Mouse (Mus musculus): ENCODE measurements around the gene Zmym5.
"Not testable (repeated sequence)": the region's sequence is repeated elsewhere in the genome, so short reads cannot be mapped to it uniquely, and the experiment has no call there.

The Zmym5 gene

DNA sequence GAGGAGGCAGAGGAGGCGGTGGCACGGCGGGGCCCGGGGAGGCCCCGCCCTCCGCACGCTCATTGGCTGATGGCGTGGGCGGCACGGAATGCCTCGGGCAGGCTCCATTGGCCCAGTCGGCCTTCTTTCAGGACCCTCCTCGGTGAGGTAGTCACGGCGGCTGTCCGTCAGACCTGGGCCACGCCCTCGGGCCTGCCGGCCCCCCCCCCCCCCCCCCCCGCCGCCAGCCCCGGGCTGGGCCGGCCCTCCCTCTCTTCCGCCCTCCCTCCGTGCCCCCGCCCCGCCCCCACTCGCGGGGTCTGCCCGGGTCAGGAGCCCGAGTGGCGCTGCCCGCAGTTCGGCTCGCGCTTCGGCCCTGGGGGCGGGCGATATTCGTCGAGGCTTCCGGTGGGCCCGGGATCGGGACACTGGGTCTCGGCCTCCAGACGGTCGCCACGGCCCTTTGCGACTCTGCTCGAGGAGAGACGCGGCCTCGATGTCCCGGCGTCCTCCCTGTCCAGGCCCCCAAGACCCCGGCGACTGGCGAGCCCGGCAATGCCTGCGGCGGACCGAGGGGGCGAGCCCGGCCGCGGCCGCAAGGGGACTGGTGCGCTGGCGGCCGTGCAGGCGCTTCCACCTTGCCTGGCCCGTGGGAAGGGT is at the start of gene Zmym5:
Gene Zmym5 (minus strand): TSS at position 16 of the 639 bp plus-strand sequence.
- peak; percentile 43 for DNase-seq (ENCODE audit: low read depth)

DNA sequence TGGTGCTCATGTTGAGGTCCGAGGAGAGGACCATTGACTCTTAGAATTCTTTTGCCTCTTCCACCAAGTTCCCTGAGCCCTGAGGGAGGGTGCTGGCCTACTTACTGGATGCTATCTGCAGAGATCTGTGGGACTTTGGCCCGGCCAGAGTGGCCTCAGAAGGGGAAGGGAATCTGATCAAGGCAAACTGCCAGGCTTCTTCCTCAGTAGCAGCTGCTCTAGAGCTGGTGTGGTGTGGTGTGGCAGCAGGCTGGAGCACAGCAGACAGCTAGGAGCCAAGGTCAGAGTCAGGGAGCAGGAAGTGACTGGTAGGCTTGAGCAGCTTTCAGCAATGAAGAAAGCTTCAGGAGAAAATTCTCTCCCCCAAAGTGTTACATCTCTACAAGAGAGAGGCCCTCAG is 38.2 kb upstream of the Zmym5 start:
- no peak for DNase-seq (ENCODE audit: low read depth)

- no peak for DNase-seq (ENCODE audit: low read depth)
These were observed 36.8 kb upstream of the Zmym5 start for GRCm38 (mm10) chr14:56848322-56848721.

DNA sequence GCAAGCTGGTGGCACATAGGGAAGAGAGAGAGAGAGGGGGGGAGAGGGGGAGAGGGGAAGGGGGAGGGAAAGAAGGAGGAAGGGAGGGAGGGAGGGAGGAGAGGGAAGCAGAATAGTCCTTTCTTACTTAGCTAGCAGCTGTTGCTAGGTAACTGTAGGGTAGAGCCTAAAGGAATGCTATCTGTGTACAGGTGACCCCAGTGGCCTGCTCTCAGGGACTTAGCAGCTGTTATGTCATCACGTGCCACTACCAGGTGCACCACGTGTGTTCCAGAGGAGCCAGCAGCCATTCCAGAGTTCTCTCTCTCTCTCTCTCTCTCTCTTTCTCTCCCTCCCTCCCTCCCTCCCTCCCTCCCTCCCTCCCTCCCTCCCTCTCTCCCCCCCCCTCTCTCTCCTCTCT is 33.0 kb upstream of the Zmym5 start:
- DNase-seq (ENCODE audit: low read depth), result no peak

DNA sequence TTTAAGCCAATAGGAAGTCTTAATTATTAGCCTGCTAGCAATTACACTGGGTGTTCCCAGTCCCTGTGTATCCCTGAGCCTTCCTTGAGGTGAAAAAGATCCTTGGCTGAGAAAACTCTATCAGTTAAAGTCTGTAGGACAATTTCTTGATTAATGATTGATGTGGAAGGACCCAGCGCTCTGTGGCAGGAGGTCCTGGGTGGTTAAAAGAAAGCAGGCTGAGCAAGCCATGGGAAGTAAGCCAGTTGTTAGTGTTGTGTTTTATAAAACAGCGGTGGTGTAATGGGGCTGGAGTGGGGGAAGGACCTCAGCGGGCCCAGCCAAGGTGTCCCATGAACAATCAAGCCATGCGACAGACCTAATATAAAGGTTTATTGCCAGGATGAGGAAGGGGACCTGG is 32.5 kb upstream of the Zmym5 start:
- no peak for DNase-seq (ENCODE audit: low read depth)

DNA sequence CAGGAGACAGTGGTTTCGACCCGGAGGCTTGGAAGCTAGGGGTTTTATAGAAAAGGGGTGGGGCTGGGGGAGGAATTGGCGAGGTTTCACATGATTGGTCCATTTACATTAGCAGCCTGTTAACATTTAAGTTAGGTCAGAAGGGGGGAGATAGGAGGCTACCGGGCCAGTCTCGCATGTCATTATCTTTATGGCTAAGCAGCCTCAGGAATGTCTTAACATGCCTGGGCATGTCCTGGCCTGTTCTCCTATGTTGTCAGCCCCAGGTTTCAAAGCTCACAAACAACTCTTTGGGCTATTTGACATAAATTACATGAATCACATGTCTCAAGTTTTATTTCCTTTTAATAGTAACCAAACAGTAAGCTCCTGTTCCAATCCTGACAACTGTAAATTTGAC is 23.1 kb upstream of the Zmym5 start:
- not testable (repeated sequence) for DNase-seq (ENCODE audit: low read depth)

DNA sequence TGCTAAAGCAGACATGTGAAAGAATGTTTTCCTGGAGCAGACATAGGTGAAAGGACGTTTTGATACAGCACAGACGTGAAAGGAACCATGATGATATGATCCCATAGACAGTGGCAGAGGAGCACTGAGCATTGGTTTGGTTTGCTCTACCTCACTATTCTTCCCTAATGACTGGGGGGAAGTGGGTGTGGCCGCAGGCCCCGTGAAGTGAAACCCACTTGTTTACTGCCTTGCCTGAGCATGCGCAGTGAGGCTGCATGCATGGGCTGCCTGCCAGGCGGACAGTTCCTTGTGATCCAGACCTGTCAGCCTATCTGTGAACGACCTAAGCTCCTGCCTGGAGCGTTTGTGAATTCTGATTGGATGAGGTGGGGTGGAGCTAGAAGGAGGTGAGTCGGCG is 21.7 kb upstream of the Zmym5 start:
- DNase-seq (ENCODE audit: low read depth), result not testable (repeated sequence)

GRCm38 (mm10) chr14:56832563-56833113 is 21.1 kb upstream of the Zmym5 start:
- DNase-seq (ENCODE audit: low read depth), result no peak

DNA sequence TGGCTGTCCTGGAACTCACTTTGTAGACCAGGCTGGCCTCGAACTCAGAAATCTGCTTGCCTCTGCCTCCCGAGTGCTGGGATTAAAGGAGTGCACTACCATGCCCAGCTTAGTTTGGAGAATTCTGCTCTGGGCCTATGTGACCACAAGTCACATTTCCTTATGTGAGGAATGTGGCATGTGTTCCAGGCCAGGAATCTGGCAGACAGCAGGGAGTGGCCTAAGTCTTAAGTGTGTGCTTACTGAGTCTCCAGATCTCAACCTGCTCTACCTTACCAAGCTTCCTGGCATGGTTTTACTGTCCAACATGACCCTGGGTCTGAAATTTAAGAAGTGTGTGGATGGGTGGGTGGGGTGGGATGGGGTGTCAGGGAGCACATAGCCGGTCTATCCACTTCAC is 20.6 kb upstream of the Zmym5 start:
- DNase-seq (ENCODE audit: low read depth), result no peak

GRCm38 (mm10) chr14:56830491-56831045 is 19.1 kb upstream of the Zmym5 start:
- no peak for DNase-seq (ENCODE audit: low read depth)

DNA sequence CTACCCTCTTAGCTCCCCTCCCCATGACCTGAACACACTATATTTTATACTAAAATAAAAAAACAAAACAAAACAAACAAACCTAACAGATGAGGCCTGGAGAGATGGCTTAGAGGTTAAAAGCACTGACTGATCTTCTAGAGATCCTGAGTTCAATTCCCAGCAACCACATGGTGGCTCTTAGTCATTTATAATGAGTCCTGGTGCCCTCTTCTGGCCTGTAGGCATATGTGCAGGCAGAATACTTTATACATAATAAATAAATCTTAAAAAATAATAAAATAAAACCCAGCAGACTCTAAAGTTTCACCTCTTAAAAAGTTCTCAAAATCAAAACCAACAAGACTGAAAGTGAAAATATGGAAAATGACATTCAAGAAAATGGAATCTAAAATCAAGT is 13.0 kb upstream of the Zmym5 start:
- no peak for DNase-seq (ENCODE audit: low read depth)

GRCm38 (mm10) chr14:56817616-56818015 is 6.1 kb upstream of the Zmym5 start:
- DNase-seq (ENCODE audit: low read depth), result no peak

- no peak for DNase-seq (ENCODE audit: low read depth)
These were observed 5.6 kb upstream of the Zmym5 start for GRCm38 (mm10) chr14:56817131-56817530.

- no peak for DNase-seq (ENCODE audit: low read depth)
These were observed 5.0 kb upstream of the Zmym5 start for GRCm38 (mm10) chr14:56816541-56816940.

GRCm38 (mm10) chr14:56812520-56813036 is 1.1 kb upstream of the Zmym5 start:
- DNase-seq (ENCODE audit: low read depth), result peak; percentile 81

DNA sequence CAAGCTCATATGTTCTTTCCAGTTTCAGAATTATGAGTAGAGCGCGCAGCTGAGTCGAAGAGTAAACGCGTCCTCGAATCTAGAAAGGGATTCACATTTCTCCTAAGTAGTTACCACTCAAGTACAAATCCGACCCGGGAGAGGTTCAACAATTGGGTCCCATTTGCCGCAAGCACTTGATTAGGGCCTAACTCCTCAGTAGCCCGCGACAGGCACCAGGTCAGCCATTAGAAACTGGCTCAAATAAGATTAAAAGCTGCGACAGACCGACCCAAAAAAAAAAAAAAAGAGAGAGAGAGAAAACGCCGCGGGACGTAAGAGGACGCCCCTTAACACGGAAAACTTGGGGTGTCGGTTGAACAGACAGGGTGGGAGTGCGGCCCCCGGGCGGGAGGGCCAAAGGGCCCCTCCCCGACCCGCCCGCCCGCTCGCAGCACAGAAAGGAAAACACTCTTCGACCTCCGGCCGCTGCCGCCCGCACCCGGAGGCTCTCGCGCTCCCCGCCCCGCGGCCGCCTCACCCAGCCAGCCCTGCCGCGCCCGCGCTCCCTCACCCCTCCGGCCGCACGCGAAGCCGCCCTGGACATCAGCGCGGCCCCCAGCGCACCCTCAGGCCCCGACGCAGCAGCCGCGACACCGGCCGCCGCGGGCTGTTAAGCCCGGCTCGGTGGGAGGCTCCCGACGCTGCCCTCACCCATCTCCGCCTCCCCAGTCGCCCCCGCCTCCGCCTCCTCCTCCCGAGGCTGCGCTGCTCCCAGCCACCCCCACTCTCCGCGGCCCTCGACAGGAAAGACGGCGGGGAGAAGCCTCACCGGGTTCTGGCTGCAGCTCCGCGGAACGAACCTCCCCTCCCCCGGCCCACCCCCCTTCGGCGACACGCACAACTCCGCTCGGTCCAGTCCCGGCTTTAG is 480 bp downstream of the Zmym5 start:
- not testable (repeated sequence) for DNase-seq (ENCODE audit: low read depth)

DNA sequence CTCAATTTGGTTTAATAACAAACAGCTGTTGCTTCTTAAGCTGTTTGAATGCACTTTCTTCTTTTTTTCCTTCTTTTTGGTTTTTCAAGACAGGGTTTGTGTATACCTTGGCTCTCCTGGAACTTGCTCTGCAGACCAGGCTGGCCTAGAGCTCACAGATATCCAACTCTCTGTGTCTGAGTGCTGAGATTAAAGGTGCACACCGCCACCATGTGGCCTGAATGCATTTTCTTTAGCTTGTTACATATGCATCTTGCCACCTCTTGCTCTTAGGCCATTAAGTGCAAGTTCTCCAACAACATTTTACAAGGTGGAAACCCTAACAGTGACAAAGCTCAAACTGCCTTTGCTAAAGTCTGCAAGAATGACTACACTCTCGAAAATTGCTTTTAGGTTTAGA is 18.3 kb downstream of the Zmym5 start:
- no peak for DNase-seq (ENCODE audit: low read depth)

GRCm38 (mm10) chr14:56784575-56784974 is 26.9 kb downstream of the Zmym5 start:
- no peak for DNase-seq (ENCODE audit: low read depth)

DNA sequence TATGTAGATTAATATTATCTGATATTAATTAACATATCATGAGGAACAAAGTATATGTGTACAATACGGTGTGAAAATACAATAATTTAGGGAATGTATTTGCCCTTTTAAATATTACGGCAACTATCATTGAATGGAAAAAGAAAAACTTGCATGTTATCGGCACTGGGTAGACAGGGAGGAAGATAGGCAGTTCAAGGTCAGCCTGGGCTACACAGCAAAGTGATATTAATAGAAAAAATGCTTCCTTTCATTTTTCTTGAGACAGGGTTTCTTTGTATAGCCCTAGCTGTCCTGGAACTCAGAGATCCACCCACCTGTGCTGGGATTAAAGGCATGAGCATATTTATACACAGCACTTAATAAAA is 32.6 kb downstream of the Zmym5 start:
- no peak for DNase-seq (ENCODE audit: low read depth)

GRCm38 (mm10) chr14:56778200-56778932 is 33.1 kb downstream of the Zmym5 start, which contains the start of gene Pspc1:
TSS of gene Pspc1 (minus strand) at chr14:56778316.
- DNase-seq (ENCODE audit: low read depth), result peak; percentile 96

DNA sequence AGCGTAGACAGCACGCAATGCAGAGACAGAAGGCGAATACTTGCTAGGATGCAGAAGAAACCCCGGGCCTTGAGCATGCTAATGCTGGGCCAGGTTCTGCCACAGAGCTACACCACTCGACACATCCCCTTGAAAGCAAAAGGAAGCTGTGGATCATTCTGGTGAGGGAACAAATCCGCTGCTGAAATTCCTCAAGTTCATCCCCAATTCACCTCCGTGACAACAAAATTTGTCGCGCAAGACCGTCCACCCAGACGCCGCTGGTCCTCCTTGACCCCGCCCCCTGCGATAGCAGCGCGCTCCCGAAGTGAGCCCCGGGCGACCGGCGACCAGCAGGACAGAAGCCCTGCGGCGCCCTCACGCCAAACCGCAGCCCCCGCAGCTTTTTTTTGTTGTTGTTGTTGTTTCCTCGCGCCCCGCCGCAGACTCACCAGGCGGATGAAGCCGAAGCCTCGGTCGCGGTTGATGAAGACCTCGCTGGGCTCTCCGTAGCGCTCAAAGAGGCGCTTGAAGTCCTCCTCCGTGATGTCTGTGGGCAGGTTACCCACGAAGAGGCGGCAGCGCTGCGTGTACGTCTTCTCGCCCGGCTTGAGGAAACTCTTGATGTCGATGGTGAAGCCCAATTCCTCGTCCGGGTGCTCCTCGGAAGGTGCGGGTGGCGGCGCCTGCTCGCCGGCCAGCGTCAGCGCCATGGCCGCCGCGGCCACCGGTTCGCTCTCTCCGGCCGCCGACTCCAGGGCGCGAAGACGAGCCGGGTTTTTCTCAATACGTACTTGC is 34.0 kb downstream of the Zmym5 start:
- peak; percentile 55 for DNase-seq (ENCODE audit: low read depth)
